Comparison of ENCODE assay signal across 8 mouse cellular contexts in the genomic region with DNA sequence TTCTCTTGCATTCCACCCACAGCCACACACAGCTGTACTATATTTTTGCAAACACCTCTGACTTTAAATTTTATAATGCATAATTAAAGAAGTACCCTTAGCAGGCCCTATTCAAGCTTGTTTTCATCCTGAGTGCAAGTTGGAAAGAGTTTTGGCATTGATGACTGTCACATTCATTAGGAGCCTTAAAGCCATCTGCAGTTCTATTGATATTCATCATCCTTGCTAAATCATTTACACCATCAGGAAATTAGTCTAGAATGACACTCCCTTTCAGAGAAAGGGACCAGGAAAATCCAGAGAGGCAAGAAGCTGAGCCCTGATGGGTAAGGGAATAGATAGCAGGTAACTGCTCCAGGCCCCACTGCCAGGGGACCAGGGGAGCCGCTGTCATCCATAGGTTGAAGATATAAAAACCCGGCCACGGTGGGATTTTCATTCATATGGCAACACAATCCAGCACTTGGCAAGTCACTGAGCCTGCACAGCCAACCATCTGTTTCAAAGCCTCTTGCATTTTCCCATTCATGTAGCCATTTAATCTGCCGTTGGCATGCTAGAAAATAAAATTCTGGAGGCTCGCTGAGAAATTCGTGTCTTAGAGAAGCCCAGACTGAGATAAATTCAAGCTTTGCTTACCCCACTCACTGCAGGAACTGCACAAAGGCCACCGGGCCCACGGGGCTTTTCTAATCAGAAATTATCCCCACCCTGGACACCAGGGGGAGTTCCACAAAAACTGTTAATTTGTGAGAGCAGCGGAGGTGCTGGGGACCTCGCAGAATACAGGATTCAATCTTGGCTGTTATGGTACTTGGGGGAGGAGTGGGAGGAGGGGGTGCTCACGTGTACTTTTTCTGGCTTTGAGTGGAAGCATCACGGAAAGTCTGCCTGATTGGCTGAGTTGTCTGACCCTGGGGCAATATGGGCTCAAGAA.
DNase-seq lines count a peak whose midpoint lies in the region; ATAC-seq lines count a peak whose summit lies in the region.

No protein-coding gene starts in this region.

- H3K4me2 ChIP-seq in kidney, embryonic 14.5 days (replicated peaks; ENCODE audit: low read depth, low read length): no peak overlapping the region

- H3K4me1 ChIP-seq in kidney, embryonic 14.5 days (ENCODE audit: control insufficient read depth, insufficient read depth, low read length): no peaks in the 10 kb centered on the region

- DNase-seq in kidney, adult 9 months: peak; percentile 5
- DNase-seq in ES-CJ7 (ENCODE audit: low read depth, low spot score): peak; percentile 28
- peak; percentile 43 to 52 for DNase-seq in cerebellum, postnatal 25 days
- DNase-seq in layer of hippocampus, postnatal 36 days: peak; percentile 66 to 69
- DNase-seq in urinary bladder, adult 2 months (ENCODE audit: low spot score): no peak
- no peak for DNase-seq in Muller cell, postnatal 12 days (ENCODE audit: inconsistent ontology term)
- no peak for DNase-seq in urinary bladder, postnatal 36 days (ENCODE audit: low spot score in 2 of 2)

- ATAC-seq in kidney, embryonic 14.5 days (ENCODE audit: low FRiP score, low TSS enrichment): no peak

- no peak overlapping the region for H3K27ac ChIP-seq in kidney, embryonic 14.5 days (ENCODE audit: low read depth, low read length)

- 70% methylated on average over 12 of the region's 12 CpGs for WGBS in kidney, embryonic 14.5 days

- H3K9ac ChIP-seq in kidney, embryonic 14.5 days (ENCODE audit: low read depth, low read length): no peak overlapping the region

- no peaks in the 10 kb centered on the region for H3K27me3 ChIP-seq in kidney, embryonic 14.5 days (ENCODE audit: control insufficient read depth, insufficient read depth, low read length)

- H3K9me3 ChIP-seq in kidney, embryonic 14.5 days (ENCODE audit: control insufficient read depth, low read length): no peaks in the 10 kb centered on the region

- no peak overlapping the region for H3K4me3 ChIP-seq in kidney, embryonic 14.5 days (ENCODE audit: low read length)

- H3K36me3 ChIP-seq in kidney, embryonic 14.5 days (ENCODE audit: control insufficient read depth, insufficient read depth, low read length): no peaks in the 10 kb centered on the region

Comparison
In these comparisons a context has a peak if more than half of its experiments do, and no peak if none do; other contexts are left out.
1. DNase-seq: peak in kidney, adult 9 months (single experiment), ES-CJ7 (single experiment), cerebellum, postnatal 25 days (2 of 2) and layer of hippocampus, postnatal 36 days (2 of 2); none in urinary bladder, adult 2 months (single experiment), Muller cell, postnatal 12 days (single experiment) and urinary bladder, postnatal 36 days (0 of 2).